Mouse (Mus musculus): ENCODE data around the gene Vps37b. TPM values are rescaled to one million over a fixed set of nuclear protein-coding genes. Genes with fewer than 3 reads are reported as not detected.
A peak's percentile ranks its signal among the peaks of the same experiment; 100 is the strongest.
"Not testable (repeated sequence)": the region's sequence is repeated elsewhere in the genome, so short reads cannot be mapped to it uniquely, and the experiment has no call there.

Vps37b gene
- 10 to 100 TPM; 51.4 to 58.3 TPM for total RNA-seq (2021)
- long read RNA-seq, experiment 1, transcript Vps37b-201 (4 exons, 2,522 nt): major isoform, 112 of 148 reads
- long read RNA-seq, experiment 1, partial matches to known transcripts: 2 of 148 reads
- long read RNA-seq, experiment 1, other reads (novel, unspliced or antisense): 34 of 148 reads
- long read RNA-seq, experiment 2, transcript Vps37b-201 (4 exons, 2,522 nt): major isoform, 144 of 186 reads
- long read RNA-seq, experiment 2, partial matches to known transcripts: 1 of 186 reads
- long read RNA-seq, experiment 2, other reads (novel, unspliced or antisense): 41 of 186 reads

- intact Hi-C loops (cut with DNase I): no loop called here
- peak; percentile 90 to 93 for DNase-seq (ENCODE audit: low spot score in 2 of 2)
Observed at GRCm38 (mm10) chr5:124032001-124032508, at the start of gene Vps37b. Vps37b (minus strand) TSS chr5:124032270.

- DNase-seq (ENCODE audit: low spot score in 2 of 2): no peak
- intact Hi-C loops (cut with DNase I): no loop called here
Observed at GRCm38 (mm10) chr5:124079880-124080279, 47.8 kb upstream of the Vps37b start.

- intact Hi-C loops (cut with DNase I): no loop called here
- peak; percentile 67 to 81 for DNase-seq (ENCODE audit: low spot score in 2 of 2)
Observed at GRCm38 (mm10) chr5:124078794-124079416, 46.8 kb upstream of the Vps37b start.

- intact Hi-C loops (cut with DNase I): no loop called here
- no peak for DNase-seq (ENCODE audit: low spot score in 2 of 2)
Observed at GRCm38 (mm10) chr5:124077856-124078460, 45.9 kb upstream of the Vps37b start.

- DNase-seq (ENCODE audit: low spot score in 2 of 2): no peak
- intact Hi-C loops (cut with DNase I): no loop called here
Observed at GRCm38 (mm10) chr5:124077241-124077640, 45.2 kb upstream of the Vps37b start.

GRCm38 (mm10) chr5:124076559-124076958, 44.5 kb upstream of the Vps37b start:
- intact Hi-C loops (cut with DNase I): no loop called here
- no peak for DNase-seq (ENCODE audit: low spot score in 2 of 2)

GRCm38 (mm10) chr5:124075716-124076115, 43.6 kb upstream of the Vps37b start:
- intact Hi-C loops (cut with DNase I): no loop called here
- DNase-seq (ENCODE audit: low spot score in 2 of 2): no peak

- no peak for DNase-seq (ENCODE audit: low spot score in 2 of 2)
Observed at GRCm38 (mm10) chr5:124074845-124075307, 42.8 kb upstream of the Vps37b start.

GRCm38 (mm10) chr5:124073682-124074081, 41.6 kb upstream of the Vps37b start:
- DNase-seq (ENCODE audit: low spot score in 2 of 2): no peak
- intact Hi-C loops (cut with DNase I): no loop called here

More at GRCm38 (mm10) chr5:124074845-124075307, 42.8 kb upstream of the Vps37b start:
- intact Hi-C loops (cut with DNase I): no loop called here

GRCm38 (mm10) chr5:124069657-124070056, 37.6 kb upstream of the Vps37b start:
- no peak for DNase-seq (ENCODE audit: low spot score in 2 of 2)
- intact Hi-C loops (cut with DNase I): no loop called here

- intact Hi-C loops (cut with DNase I): no loop called here
- no peak for DNase-seq (ENCODE audit: low spot score in 2 of 2)
Observed at GRCm38 (mm10) chr5:124062037-124062824, 30.2 kb upstream of the Vps37b start.

- no peak for DNase-seq (ENCODE audit: low spot score in 2 of 2)
- intact Hi-C loops (cut with DNase I): no loop called here
Observed at GRCm38 (mm10) chr5:124059677-124060076, 27.6 kb upstream of the Vps37b start.

- no peak for DNase-seq (ENCODE audit: low spot score in 2 of 2)
- intact Hi-C loops (cut with DNase I): no loop called here
Observed at GRCm38 (mm10) chr5:124058749-124059148, 26.7 kb upstream of the Vps37b start.

- intact Hi-C loops (cut with DNase I): no loop called here
- DNase-seq (ENCODE audit: low spot score in 2 of 2): no peak
Observed at GRCm38 (mm10) chr5:124056956-124057355, 24.9 kb upstream of the Vps37b start.

- intact Hi-C loops (cut with DNase I): no loop called here
- DNase-seq (ENCODE audit: low spot score in 2 of 2): no peak
Observed at GRCm38 (mm10) chr5:124056219-124056618, 24.1 kb upstream of the Vps37b start.

- intact Hi-C loops (cut with DNase I); DNase-seq (ENCODE audit: low spot score in 2 of 2): not testable (repeated sequence)
Observed at GRCm38 (mm10) chr5:124052641-124053040, 20.6 kb upstream of the Vps37b start.

GRCm38 (mm10) chr5:124051899-124052491, 19.9 kb upstream of the Vps37b start:
- intact Hi-C loops (cut with DNase I): no loop called here

GRCm38 (mm10) chr5:124050095-124051050, 18.3 kb upstream of the Vps37b start:
- intact Hi-C loops (cut with DNase I): no loop called here
- DNase-seq (ENCODE audit: low spot score in 2 of 2): no peak

More at GRCm38 (mm10) chr5:124051899-124052491, 19.9 kb upstream of the Vps37b start:
- no peak for DNase-seq (ENCODE audit: low spot score in 2 of 2)

Measured in left cerebral cortex, postnatal 14 days (tissue).